Mouse (Mus musculus) thymus, adult 2 months (tissue): Measurements from ENCODE around the gene Ehd2. TPM values are rescaled to one million over a fixed set of nuclear protein-coding genes. Genes with fewer than 3 reads are reported as not detected.

ENCODE experiments used
- DNase-seq: peaks from one replicate; pipeline ENCODE4 v3.0.0; 2021
- H3K27ac ChIP-seq: fragments of 200-500 bp; 2 replicates; pipeline ENCODE4 v1.5.1; 2012; ENCODE audit warnings: low read length, control low read depth; ENCODE audit not compliant: control insufficient read depth, insufficient read depth
- H3K27me3 ChIP-seq: fragments of 200-500 bp; 2 replicates; pipeline ENCODE4 v1.6.1; 2012; ENCODE audit warnings: mild to moderate bottlenecking, low read length, moderate library complexity, mixed read lengths; ENCODE audit not compliant: control insufficient read depth, insufficient read depth
- H3K36me3 ChIP-seq: fragments of 200-500 bp; 2 replicates; pipeline ENCODE4 v1.6.1; 2012; ENCODE audit warnings: mild to moderate bottlenecking, low read length, moderate library complexity; ENCODE audit not compliant: control insufficient read depth, insufficient read depth
- H3K4me1 ChIP-seq: fragments of 200-500 bp; replicated peaks from 2 replicates; pipeline ENCODE4 v1.6.1; 2012; ENCODE audit warnings: low read length; ENCODE audit not compliant: control insufficient read depth, insufficient read depth
- H3K4me3 ChIP-seq: fragments of 200-500 bp; 2 replicates; pipeline ENCODE4 v1.5.1; 2012; ENCODE audit warnings: mild to moderate bottlenecking, low read length, control low read depth, moderate library complexity; ENCODE audit not compliant: control insufficient read depth, insufficient read depth
- CTCF ChIP-seq: fragments of 200-500 bp; IDR thresholded peaks from 2 replicates; pipeline ENCODE4 v1.5.1; 2012; ENCODE audit warnings: mild to moderate bottlenecking, control low read depth, low read length, moderate library complexity, borderline replicate concordance; ENCODE audit not compliant: control insufficient read depth, poor library complexity, insufficient read depth; ENCODE audit errors: extremely low read depth
- POLR2A ChIP-seq: fragments of 200-500 bp; IDR thresholded peaks from 2 replicates; pipeline ENCODE4 v1.6.1; 2012; ENCODE audit warnings: mild to moderate bottlenecking, low read length, control low read depth, moderate library complexity; ENCODE audit not compliant: control insufficient read depth, poor library complexity, insufficient read depth; ENCODE audit errors: extremely low read depth
- WGBS: fragments of 180-500 bp; shearing (Covaris S2); methylation state at CpG from one replicate; pipeline ENCODE4 v1.1.7; 2018; 5-methylcytosine and 5-hydroxymethylcytosine counted together
- polyA plus RNA-seq: library from polyadenylated mRNA; depleted of rRNA; stranded (reverse); fragments of >200 nt; gene quantifications from 2 replicates; pipeline ENCODE4 v1.2.3, GENCODE M21; 2012

Ehd2 gene
- polyA plus RNA-seq, 1 experiment: 17.4 TPM

DNA sequence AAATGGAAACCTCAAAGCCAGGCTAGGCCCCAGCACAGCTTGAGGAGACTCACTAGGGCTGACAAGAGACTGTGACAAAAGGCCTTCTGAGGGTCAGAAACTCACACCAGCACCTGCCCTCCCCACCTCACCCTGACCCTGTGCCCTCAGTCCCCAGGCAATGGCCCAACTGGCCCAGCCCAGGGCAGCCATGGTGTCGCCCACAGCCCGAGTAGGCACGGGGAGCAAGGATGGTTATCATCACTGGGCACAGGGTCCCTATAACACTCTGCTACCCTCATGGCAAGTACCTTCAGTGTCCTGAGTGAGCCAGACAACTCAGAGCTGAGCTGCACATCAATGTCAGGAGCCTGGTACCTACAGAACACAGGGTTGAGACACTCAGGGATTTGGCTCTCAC lies 28.7 kb downstream of the Ehd2 start:
- WGBS: 98% methylated on average over 3 of the region's 3 CpGs
- TF ChIP-seq POLR2A (no peak), CTCF (no peak)
- no peak for DNase-seq
- H3K27ac ChIP-seq: no peak overlapping the region
- H3K4me1 ChIP-seq: no peaks in the 10 kb centered on the region
- H3K4me3 ChIP-seq: no peak overlapping the region
- H3K27me3 ChIP-seq: no peaks in the 10 kb centered on the region
- H3K36me3 ChIP-seq: peaks cover 68% of the 10 kb centered on the region

GRCm38 (mm10) chr7:15937491-15937890 lies 29.9 kb downstream of the Ehd2 start:
- Histone ChIP-seq H3K4me3 (no peak overlapping the region), H3K27me3 (no peaks in the 10 kb centered on the region), H3K36me3 (peaks cover 57% of the 10 kb centered on the region), H3K27ac (no peak overlapping the region), H3K4me1 (no peaks in the 10 kb centered on the region)
- no peak for TF ChIP-seq CTCF
- TF ChIP-seq POLR2A: no peak
- DNase-seq: no peak
- WGBS: 94% methylated on average over 5 of the region's 5 CpGs

DNA sequence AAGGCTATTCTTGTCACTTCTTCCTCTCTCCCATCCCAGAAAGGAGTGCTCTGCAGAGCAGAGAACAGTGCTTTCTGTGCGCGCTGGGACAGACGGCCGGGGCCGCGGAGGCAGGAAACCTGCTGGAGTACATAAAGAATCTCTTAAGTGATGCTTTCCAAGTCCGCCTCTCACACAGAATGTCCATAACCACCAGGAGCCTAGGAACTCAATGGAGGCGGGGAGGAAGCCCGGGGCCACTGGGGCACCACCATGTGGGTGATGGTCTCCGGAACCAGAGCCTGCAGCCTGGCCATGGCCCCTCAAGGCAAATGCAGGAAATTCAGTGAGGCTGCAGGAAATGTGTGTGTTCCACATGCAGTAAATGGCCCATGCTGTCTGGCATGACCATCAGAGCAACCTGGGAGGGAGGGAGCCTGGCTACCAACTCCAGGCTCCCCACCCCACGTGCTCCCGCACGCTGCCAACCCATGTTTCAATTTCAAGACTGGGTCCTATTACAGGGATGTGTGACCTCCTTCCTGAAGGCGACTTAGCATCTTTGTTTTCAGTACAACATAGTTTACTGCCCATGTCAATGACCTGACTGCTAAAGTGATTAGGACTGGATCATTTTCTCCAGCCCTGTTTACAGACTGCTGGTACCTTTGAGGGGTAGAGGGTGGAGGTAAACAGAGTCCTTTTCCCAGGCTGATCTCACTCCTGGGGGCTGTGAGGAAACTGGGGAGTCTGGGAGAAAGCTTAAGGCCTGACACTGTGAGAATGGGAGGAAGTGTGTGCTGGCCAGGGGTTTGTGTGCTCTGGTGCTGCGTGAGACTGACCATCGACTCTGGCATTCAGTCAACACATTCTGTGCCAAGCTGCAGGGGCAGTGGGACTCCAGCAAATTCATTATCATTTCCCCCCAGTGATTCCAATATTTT lies 33.7 kb downstream of the Ehd2 start:
- TF ChIP-seq POLR2A (no peak), CTCF (no peak)
- Histone ChIP-seq H3K27ac (no peak overlapping the region), H3K36me3 (peaks cover 20% of the 10 kb centered on the region), H3K27me3 (no peaks in the 10 kb centered on the region), H3K4me3 (no peak overlapping the region), H3K4me1 (no peaks in the 10 kb centered on the region)
- no peak for DNase-seq
- 49% methylated on average over 16 of the region's 16 CpGs for WGBS

DNA sequence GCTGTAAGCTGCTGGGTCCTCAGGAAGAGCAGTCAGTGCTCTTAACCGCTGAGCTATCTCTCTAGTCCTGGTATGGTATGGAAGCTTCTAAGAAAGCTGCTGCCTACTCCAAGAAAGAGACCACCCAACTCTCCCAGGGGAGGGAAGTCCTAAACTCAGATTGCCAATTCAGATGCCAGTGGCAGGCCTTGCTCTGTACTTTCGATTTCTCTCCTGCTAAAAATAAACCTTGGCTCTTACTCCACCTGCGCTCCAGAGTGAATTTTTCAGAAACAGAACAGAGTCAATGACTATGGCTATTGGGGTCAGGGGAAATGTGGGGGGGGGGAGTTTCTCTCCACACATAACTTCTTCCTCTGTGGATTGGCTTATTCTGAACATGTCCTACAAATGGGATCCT lies 35.7 kb downstream of the Ehd2 start:
- H3K27ac ChIP-seq: no peak overlapping the region
- H3K4me3 ChIP-seq: no peak overlapping the region
- 15% methylated on average over 3 of the region's 3 CpGs for WGBS
- no peaks in the 10 kb centered on the region for H3K27me3 ChIP-seq
- H3K36me3 ChIP-seq: 0 out of 2 replicates have a peak, but pooled peaks cover under 1% of the 10 kb centered on the region
- no peaks in the 10 kb centered on the region for H3K4me1 ChIP-seq
- TF ChIP-seq CTCF (no peak), POLR2A (no peak)
- DNase-seq: no peak

- no peaks in the 10 kb centered on the region for H3K27me3 ChIP-seq
- H3K4me1 ChIP-seq: no peaks in the 10 kb centered on the region
- DNase-seq: no peak
- no peak overlapping the region for H3K4me3 ChIP-seq
- no peak for TF ChIP-seq POLR2A
- no peak for TF ChIP-seq CTCF
- no peak overlapping the region for H3K27ac ChIP-seq
- no peaks in the 10 kb centered on the region for H3K36me3 ChIP-seq
- WGBS: 85% methylated on average over 2 of the region's 2 CpGs
These were observed 36.8 kb downstream of the Ehd2 start for GRCm38 (mm10) chr7:15930543-15930942.

GRCm38 (mm10) chr7:15929910-15930309 lies 37.5 kb downstream of the Ehd2 start:
- Histone ChIP-seq H3K4me3 (no peak overlapping the region), H3K36me3 (no peaks in the 10 kb centered on the region), H3K4me1 (no peaks in the 10 kb centered on the region), H3K27ac (no peak overlapping the region), H3K27me3 (no peaks in the 10 kb centered on the region)
- TF ChIP-seq POLR2A: no peak
- peak; percentile 67; the same call in 1 of the 2 replicates for TF ChIP-seq CTCF
- DNase-seq: peak; percentile 62
- 28% methylated on average over 4 of the region's 4 CpGs for WGBS

DNA sequence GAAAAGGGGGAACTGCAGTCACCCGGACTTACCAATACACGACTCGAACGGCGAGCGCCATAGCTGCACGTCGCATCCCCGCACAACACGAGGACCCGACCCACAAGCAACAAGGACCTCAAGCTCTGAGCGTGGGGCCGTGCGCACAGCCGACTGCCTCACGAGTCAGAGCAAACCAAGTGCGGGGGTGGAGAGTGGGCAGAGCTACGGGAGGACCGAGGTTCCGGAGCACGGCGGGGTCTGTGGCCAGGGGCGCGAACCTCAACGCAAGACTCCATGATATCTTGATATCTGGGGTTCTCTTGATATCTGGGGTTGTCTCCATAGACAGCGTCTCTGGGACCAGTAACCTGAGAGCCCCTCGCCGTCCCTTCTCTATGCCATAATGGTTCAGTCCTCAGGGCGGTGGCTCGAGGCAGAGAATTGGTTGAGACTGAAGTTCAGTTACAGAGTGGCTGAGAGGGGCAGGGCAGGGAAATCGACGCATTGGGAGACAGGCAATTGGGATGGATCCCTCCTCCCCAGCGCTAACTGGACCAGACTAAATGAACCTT lies 45.1 kb downstream of the Ehd2 start, which contains the start of gene Selenow:
Gene Selenow, minus strand, starts transcription at position 183 of the 554 bp plus-strand sequence.
- WGBS: under 1% methylated on average over 33 of the region's 33 CpGs
- peak within 1 kb of the TSS; percentile 97 for H3K4me3 ChIP-seq
- TF ChIP-seq CTCF (no peak), POLR2A (peak; percentile 78)
- peak; percentile 91 for DNase-seq
- H3K27me3 ChIP-seq: no peaks in the 10 kb centered on the region
- peaks cover 24% of the 10 kb centered on the region for H3K4me1 ChIP-seq
- peak within 1 kb of the TSS; percentile 52; the same call in 1 of the 2 replicates for H3K27ac ChIP-seq
- peaks cover 11% of the 10 kb centered on the region; the same call in 1 of the 2 replicates for H3K36me3 ChIP-seq
